Comparison of ENCODE assay signal across 9 mouse cellular contexts in genomic region chr11:42000190-42001098, GRCm38 (mm10). TPM values are rescaled to one million over a fixed set of nuclear protein-coding genes. Genes with fewer than 3 reads are reported as not detected.
DNase-seq lines count a peak whose midpoint lies in the region; ATAC-seq and TF ChIP-seq lines count a peak whose summit lies in the region.
"Had no signal": no experiment of that assay in that cellular context is flagged by ENCODE, and none has a peak within 500 bp of the region (broad histone marks: within the 10 kb centered on the region; RNA-seq: fewer than 3 reads in every experiment).

Gene Gabrg2, minus strand, starts transcription at chr11:42000857.

- no peak within 1 kb of the TSS for H3K27ac ChIP-seq in embryonic facial prominence, embryonic 13.5 days
- peak within 1 kb of the TSS; percentile 95 for H3K27ac ChIP-seq in midbrain, embryonic 16.5 days (ENCODE audit: low read length)
- H3K27ac ChIP-seq in liver, postnatal 0 days (ENCODE audit: low read depth): no peak within 1 kb of the TSS

- peak; percentile 78 for ATAC-seq in cerebellum, adult (ENCODE audit: insufficient number of reproducible peaks, low FRiP score, low TSS enrichment)
- ATAC-seq in embryonic facial prominence, embryonic 13.5 days (ENCODE audit: insufficient number of reproducible peaks, insufficient read depth, low FRiP score, low TSS enrichment, low read depth): no peak
- peak; percentile 85 for ATAC-seq in midbrain, embryonic 16.5 days
- no peak for ATAC-seq in liver, postnatal 0 days

- TF ChIP-seq CTCF in liver, postnatal 0 days (IDR thresholded peaks at IDR 0.05; ENCODE audit: low read depth): no peak

- peak; percentile 30 to 71 for DNase-seq in layer of hippocampus, adult 18-20 months (ENCODE audit: low spot score in 2 of 2)
- DNase-seq in MN1 (ENCODE audit: low spot score): no peak
- DNase-seq in heart, postnatal 10 days: no peak
- DNase-seq in liver, postnatal 0 days: no peak
- no peak for DNase-seq in thymus, postnatal 36 days
- DNase-seq: lung, adult 18-20 months had no signal

- H3K36me3 ChIP-seq in embryonic facial prominence, embryonic 13.5 days: no peaks in the 10 kb centered on the region
- no peaks in the 10 kb centered on the region for H3K36me3 ChIP-seq in midbrain, embryonic 16.5 days (ENCODE audit: control insufficient read depth, insufficient read depth, low read length)
- no peaks in the 10 kb centered on the region for H3K36me3 ChIP-seq in liver, postnatal 0 days (replicated peaks; ENCODE audit: insufficient read depth, low read length)

- intact Hi-C loops in heart, postnatal 10 days (cut with DNase I): no loop called here

- H3K4me2 ChIP-seq in embryonic facial prominence, embryonic 13.5 days: peak within 1 kb of the TSS; percentile 46
- H3K4me2 ChIP-seq in midbrain, embryonic 16.5 days (ENCODE audit: low read length): peak within 1 kb of the TSS; percentile 60
- H3K4me2 ChIP-seq in liver, postnatal 0 days (ENCODE audit: low read depth, low read length): no peak within 1 kb of the TSS

- no peak within 1 kb of the TSS for H3K4me3 ChIP-seq in embryonic facial prominence, embryonic 13.5 days
- H3K4me3 ChIP-seq in midbrain, embryonic 16.5 days (ENCODE audit: low read depth, low read length): peak within 1 kb of the TSS; percentile 50
- H3K4me3 ChIP-seq in liver, postnatal 0 days (ENCODE audit: low read depth, low read length): no peak within 1 kb of the TSS

- H3K27me3 ChIP-seq in embryonic facial prominence, embryonic 13.5 days: peaks cover 13% of the 10 kb centered on the region
- no peaks in the 10 kb centered on the region for H3K27me3 ChIP-seq in midbrain, embryonic 16.5 days (ENCODE audit: control insufficient read depth, insufficient read depth, low read depth, low read length)
- H3K27me3 ChIP-seq in liver, postnatal 0 days (ENCODE audit: insufficient read depth, low read length): no peaks in the 10 kb centered on the region

- H3K9me3 ChIP-seq in embryonic facial prominence, embryonic 13.5 days: no peaks in the 10 kb centered on the region
- H3K9me3 ChIP-seq in midbrain, embryonic 16.5 days (replicated peaks; ENCODE audit: control insufficient read depth, low read length, poor library complexity, severe bottlenecking): no peaks in the 10 kb centered on the region
- no peaks in the 10 kb centered on the region for H3K9me3 ChIP-seq in liver, postnatal 0 days (ENCODE audit: low read length)

- H3K4me1 ChIP-seq in embryonic facial prominence, embryonic 13.5 days: no peaks in the 10 kb centered on the region
- H3K4me1 ChIP-seq in midbrain, embryonic 16.5 days (ENCODE audit: control insufficient read depth, insufficient read depth, low read length): peaks cover 9% of the 10 kb centered on the region; the same call in 1 of the 2 replicates
- no peaks in the 10 kb centered on the region for H3K4me1 ChIP-seq in liver, postnatal 0 days (ENCODE audit: insufficient read depth)

- H3K9ac ChIP-seq in embryonic facial prominence, embryonic 13.5 days: no peak within 1 kb of the TSS
- peak within 1 kb of the TSS; percentile 73 for H3K9ac ChIP-seq in midbrain, embryonic 16.5 days (ENCODE audit: low read depth, low read length)
- no peak within 1 kb of the TSS for H3K9ac ChIP-seq in liver, postnatal 0 days (replicated peaks)

- TF ChIP-seq EP300 in liver, postnatal 0 days (IDR thresholded peaks at IDR 0.05; ENCODE audit: low read depth): no peak

- WGBS in embryonic facial prominence, embryonic 13.5 days: 7% methylated on average over 20 of the region's 20 CpGs
- WGBS in midbrain, embryonic 16.5 days: 3% methylated on average over 20 of the region's 20 CpGs
- 13% methylated on average over 20 of the region's 20 CpGs for WGBS in liver, postnatal 0 days (ENCODE audit: insufficient replicate concordance)

RNA-seq across cellular contexts. Expression of gene Gabrg2, which starts in this region (rescaled TPM):
- 0.55 and 0.66 TPM in 2 replicates for polyA plus RNA-seq in embryonic facial prominence, embryonic 13.5 days (2015; fragmentation: Nextera tagmentation; extraction: Ambion mirVana)
- total RNA-seq in layer of hippocampus, adult 18-20 months (2021): 100 to 1,000 TPM; 157 to 158 TPM
- 149 and 156 TPM in 2 replicates for polyA plus RNA-seq in midbrain, embryonic 16.5 days (2015; fragmentation: Nextera tagmentation; extraction: Ambion mirVana)
- total RNA-seq in heart, postnatal 10 days (2021): not detected
- polyA plus RNA-seq in liver, postnatal 0 days (2015; fragmentation: Nextera tagmentation; extraction: Ambion mirVana): not detected in 2 replicates

Comparison
In these comparisons a context has a peak if more than half of its experiments do, and no peak if none do; other contexts are left out.
1. RNA of gene Gabrg2 (total RNA-seq): 157 to 158 TPM in layer of hippocampus, adult 18-20 months; not detected in heart, postnatal 10 days; every median in the first group is over 100 times any median in the second.
2. RNA of gene Gabrg2 (polyA plus RNA-seq): 149 to 156 TPM in midbrain, embryonic 16.5 days; 0.55 to 0.66 TPM in embryonic facial prominence, embryonic 13.5 days and not detected in liver, postnatal 0 days; every median in the first group is over 10 times any median in the second.
3. ATAC-seq: peak in cerebellum, adult (single experiment) and midbrain, embryonic 16.5 days (single experiment); none in embryonic facial prominence, embryonic 13.5 days (single experiment) and liver, postnatal 0 days (single experiment).
4. DNase-seq: peak in layer of hippocampus, adult 18-20 months (2 of 2); none in MN1 (single experiment), heart, postnatal 10 days (0 of 2), liver, postnatal 0 days (single experiment) and thymus, postnatal 36 days (0 of 2).